Mouse (Mus musculus): ENCODE data around the gene Lrrc4c.

GRCm38 (mm10) chr2:96717353-96717752 lies 399.4 kb downstream of the Lrrc4c start:
- TF ChIP-seq CTCF (IDR thresholded peaks at IDR 0.05; ENCODE audit: low read depth) (no peak), EP300 (IDR thresholded peaks at IDR 0.05; ENCODE audit: low read depth) (no peak)
